Mouse (Mus musculus) cerebellum, adult 11-12 months (tissue): ENCODE data around the gene Gm13696.
"Not testable (repeated sequence)": the region's sequence is repeated elsewhere in the genome, so short reads cannot be mapped to it uniquely, and the experiment has no call there.

Experiments
- DNase-seq: peaks from one replicate; pipeline ENCODE4 v3.0.0; 2022

Gm13696 gene

GRCm38 (mm10) chr2:83972823-83973222, at the start of gene Gm13696:
Gm13696 (plus strand) TSS chr2:83973123.
- not testable (repeated sequence) for DNase-seq

- no peak for DNase-seq
These were observed 43.3 kb upstream of the Gm13696 start for GRCm38 (mm10) chr2:83929478-83930088.

GRCm38 (mm10) chr2:83940931-83941361, 32.0 kb upstream of the Gm13696 start, which contains the start of gene Zswim2:
Zswim2 (minus strand) TSS chr2:83941228.
- peak; percentile 49 for DNase-seq

GRCm38 (mm10) chr2:83941378-83941777, 31.5 kb upstream of the Gm13696 start:
- DNase-seq: no peak

- DNase-seq: no peak
These were observed 31.1 kb upstream of the Gm13696 start for GRCm38 (mm10) chr2:83941792-83942191.

- DNase-seq: not testable (repeated sequence)
These were observed 17.5 kb upstream of the Gm13696 start, which contains the start of gene Gm13698 for GRCm38 (mm10) chr2:83955393-83955792. Gm13698 (plus strand) TSS chr2:83955693.

- not testable (repeated sequence) for DNase-seq
These were observed 11.7 kb upstream of the Gm13696 start, which contains the start of gene Gm13693 for GRCm38 (mm10) chr2:83961203-83961602. Gm13693 (plus strand) TSS chr2:83961503.

GRCm38 (mm10) chr2:83967013-83967412, 5.9 kb upstream of the Gm13696 start, which contains the start of gene Gm13695:
Gm13695 (plus strand) TSS chr2:83967313.
- DNase-seq: not testable (repeated sequence)

- DNase-seq: not testable (repeated sequence)
These were observed 5.7 kb downstream of the Gm13696 start, which contains the start of gene Gm13694 for GRCm38 (mm10) chr2:83978633-83979032. Gm13694 (plus strand) TSS chr2:83978933.

- not testable (repeated sequence) for DNase-seq
These were observed 11.5 kb downstream of the Gm13696 start, which contains the start of gene Gm13697 for GRCm38 (mm10) chr2:83984443-83984842. Gm13697 (plus strand) TSS chr2:83984743.

- DNase-seq: not testable (repeated sequence)
These were observed 17.3 kb downstream of the Gm13696 start, which contains the start of gene Gm13691 for GRCm38 (mm10) chr2:83990253-83990652. Gm13691 (plus strand) TSS chr2:83990553.

- not testable (repeated sequence) for DNase-seq
These were observed 20.8 kb downstream of the Gm13696 start for GRCm38 (mm10) chr2:83993639-83994255.

GRCm38 (mm10) chr2:83994526-83994925, 21.6 kb downstream of the Gm13696 start:
- not testable (repeated sequence) for DNase-seq

GRCm38 (mm10) chr2:84008913-84009312, 36.0 kb downstream of the Gm13696 start:
- no peak for DNase-seq

GRCm38 (mm10) chr2:84009818-84010217, 36.9 kb downstream of the Gm13696 start:
- DNase-seq: no peak

GRCm38 (mm10) chr2:84014572-84014971, 41.6 kb downstream of the Gm13696 start:
- DNase-seq: no peak

GRCm38 (mm10) chr2:84016291-84016690, 43.4 kb downstream of the Gm13696 start:
- DNase-seq: not testable (repeated sequence)

- no peak for DNase-seq
These were observed 45.4 kb downstream of the Gm13696 start for GRCm38 (mm10) chr2:84018330-84018729.

GRCm38 (mm10) chr2:84019519-84020305, 46.8 kb downstream of the Gm13696 start:
- no peak for DNase-seq

GRCm38 (mm10) chr2:84021930-84022329, 49.0 kb downstream of the Gm13696 start:
- no peak for DNase-seq

- DNase-seq: no peak
These were observed 50.0 kb downstream of the Gm13696 start for GRCm38 (mm10) chr2:84022905-84023304.

GRCm38 (mm10) chr2:84023319-84023718, 50.4 kb downstream of the Gm13696 start:
- DNase-seq: no peak
